Comparison of ENCODE assay signal across 27 mouse cellular contexts in the genomic region with DNA sequence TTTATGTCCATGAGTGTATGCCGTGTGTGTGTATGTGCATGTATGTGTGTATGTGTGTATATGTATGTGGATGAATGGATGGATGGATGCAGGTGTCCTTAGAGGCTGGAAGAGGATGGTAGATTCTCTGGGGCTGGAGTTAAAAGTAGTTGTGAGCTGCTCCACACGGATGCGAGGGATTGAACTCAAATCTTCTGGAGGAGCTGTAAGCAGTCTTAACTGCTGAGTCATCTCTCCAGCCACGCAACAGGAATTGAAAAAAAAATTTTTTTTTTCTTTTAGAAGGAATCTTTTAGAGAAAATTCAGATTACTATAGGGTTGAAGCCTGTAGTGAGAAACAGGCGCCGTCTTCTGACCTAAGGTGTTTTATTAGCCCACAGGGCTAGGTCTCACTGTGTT. TPM values are rescaled to one million over a fixed set of nuclear protein-coding genes. Genes with fewer than 3 reads are reported as not detected.
"Had no signal": no experiment of that assay in that cellular context is flagged by ENCODE, and none has a peak within 500 bp of the region (broad histone marks: within the 10 kb centered on the region; RNA-seq: fewer than 3 reads in every experiment).

No protein-coding gene starts in this region.

- H3K9me3 ChIP-seq: heart, embryonic 13.5 days; heart, embryonic 15.5 days; hindbrain, embryonic 13.5 days; hindbrain, embryonic 15.5 days; intestine, embryonic 15.5 days; limb, embryonic 13.5 days; limb, embryonic 15.5 days; liver, embryonic 12.5 days had no signal

- H3K4me3 ChIP-seq: heart, adult 2 months; heart, embryonic 13.5 days; heart, embryonic 15.5 days; hindbrain, embryonic 13.5 days; hindbrain, embryonic 15.5 days; intestine, embryonic 15.5 days; layer of hippocampus, adult 2 months; limb, embryonic 13.5 days; limb, embryonic 15.5 days; liver, embryonic 12.5 days had no signal

- H3K36me3 ChIP-seq: heart, embryonic 13.5 days; heart, embryonic 15.5 days; hindbrain, embryonic 13.5 days; hindbrain, embryonic 15.5 days; intestine, embryonic 15.5 days; limb, embryonic 13.5 days; limb, embryonic 15.5 days; liver, embryonic 12.5 days had no signal

- H3K4me1 ChIP-seq: intestine, embryonic 15.5 days had no signal

- H3K27me3 ChIP-seq: heart, embryonic 13.5 days; heart, embryonic 15.5 days; hindbrain, embryonic 13.5 days; hindbrain, embryonic 15.5 days; intestine, embryonic 15.5 days; limb, embryonic 13.5 days; limb, embryonic 15.5 days; liver, embryonic 12.5 days had no signal

- H3K27ac ChIP-seq: heart, adult 2 months; heart, embryonic 13.5 days; heart, embryonic 15.5 days; hindbrain, embryonic 13.5 days; hindbrain, embryonic 15.5 days; intestine, embryonic 15.5 days; layer of hippocampus, adult 2 months; limb, embryonic 13.5 days; limb, embryonic 15.5 days; liver, embryonic 12.5 days; liver, embryonic 14.5 days had no signal

- H3K4me2 ChIP-seq: heart, embryonic 11.5 days; heart, embryonic 13.5 days; heart, embryonic 15.5 days; hindbrain, embryonic 13.5 days; hindbrain, embryonic 15.5 days; intestine, embryonic 15.5 days; limb, embryonic 13.5 days; limb, embryonic 15.5 days; liver, embryonic 12.5 days had no signal

- DNase-seq: gastrocnemius, postnatal 14 days; gastrocnemius, postnatal 36 days; heart, adult 11 months; heart, postnatal 14 days; heart, postnatal 36 days; kidney, adult 18-20 months; kidney, adult 8-10 months; kidney, postnatal 10 days; kidney, postnatal 25 days; kidney, postnatal 4 days; left cerebral cortex, postnatal 4 days had no signal

- ATAC-seq: inflammation-experienced regulatory T-cells, adult 6 months; intestine, embryonic 15.5 days; intestine, postnatal 0 days; liver, embryonic 12.5 days had no signal

- H3K9ac ChIP-seq: heart, embryonic 13.5 days; heart, embryonic 15.5 days; hindbrain, embryonic 13.5 days; hindbrain, embryonic 15.5 days; intestine, embryonic 15.5 days; limb, embryonic 13.5 days; limb, embryonic 15.5 days; liver, embryonic 12.5 days; liver, embryonic 14.5 days had no signal

RNA-seq across cellular contexts. Expression of a gene that starts 22.1 kb away (rescaled TPM):
- polyA plus RNA-seq: inflammation-experienced regulatory T-cells, adult 6 months had no signal

RNA-seq across cellular contexts. Expression of a gene that starts 41.4 kb away (rescaled TPM):
- polyA plus RNA-seq: heart, adult 2 months; hindbrain, embryonic 11.5 days; hindbrain, embryonic 13.5 days; inflammation-experienced regulatory T-cells, adult 6 months; intestine, postnatal 0 days; liver, adult 2 months had no signal
